In the genomic region with DNA sequence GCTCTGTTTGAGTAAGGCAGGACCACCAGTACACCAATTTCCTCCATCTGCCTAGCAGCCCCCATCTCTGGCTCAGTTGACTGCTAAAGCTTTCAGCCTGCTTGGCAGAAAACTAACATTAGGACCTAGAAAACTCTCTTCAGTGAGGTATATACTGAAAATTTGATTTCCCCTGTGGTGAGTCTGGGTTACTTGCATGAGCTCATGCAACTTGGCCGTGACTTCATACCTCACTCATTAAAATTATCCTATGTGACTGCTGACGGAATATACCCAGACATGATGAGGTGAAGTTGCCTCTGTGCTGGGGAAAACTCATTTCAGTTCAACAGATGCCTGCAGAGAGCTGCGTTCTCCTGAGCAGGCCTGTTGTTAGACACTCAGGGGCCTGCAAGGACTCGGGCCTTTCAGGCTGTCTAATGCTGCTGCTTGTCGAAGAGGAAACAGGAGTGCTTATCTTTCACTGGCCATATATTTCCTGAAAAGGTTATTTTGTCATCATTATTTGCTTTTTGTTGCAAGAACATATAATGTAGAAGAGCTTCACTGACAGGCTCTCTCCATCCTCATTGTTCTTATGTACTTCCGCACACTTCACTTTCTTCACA, we compare ENCODE assay signal across 21 mouse cellular contexts.
DNase-seq lines count a peak whose midpoint lies in the region; ATAC-seq lines count a peak whose summit lies in the region.
"Had no signal": no experiment of that assay in that cellular context is flagged by ENCODE, and none has a peak within 500 bp of the region (broad histone marks: within the 10 kb centered on the region; RNA-seq: fewer than 3 reads in every experiment).

No protein-coding gene starts in this region.

- H3K4me2 ChIP-seq in lung, embryonic 15.5 days: no peak overlapping the region
- H3K4me2 ChIP-seq in embryonic facial prominence, embryonic 14.5 days (ENCODE audit: low read depth, low read length): no peak overlapping the region
- no peak overlapping the region for H3K4me2 ChIP-seq in limb, embryonic 13.5 days (replicated peaks)
- H3K4me2 ChIP-seq in liver, embryonic 16.5 days (ENCODE audit: low read depth, low read length): no peak overlapping the region
- H3K4me2 ChIP-seq: forebrain, embryonic 12.5 days; hindbrain, embryonic 13.5 days; neural tube, embryonic 13.5 days had no signal

- H3K36me3 ChIP-seq in lung, embryonic 15.5 days: no peaks in the 10 kb centered on the region
- H3K36me3 ChIP-seq in embryonic facial prominence, embryonic 14.5 days (ENCODE audit: control insufficient read depth, insufficient read depth, low read length): no peaks in the 10 kb centered on the region
- no peaks in the 10 kb centered on the region for H3K36me3 ChIP-seq in limb, embryonic 13.5 days
- no peaks in the 10 kb centered on the region for H3K36me3 ChIP-seq in liver, embryonic 16.5 days (ENCODE audit: control insufficient read depth, insufficient read depth)
- H3K36me3 ChIP-seq: forebrain, embryonic 12.5 days; hindbrain, embryonic 13.5 days; neural tube, embryonic 13.5 days had no signal

- WGBS in lung, embryonic 15.5 days: 58% methylated on average over 6 of the region's 6 CpGs
- 64% methylated on average over 6 of the region's 6 CpGs for WGBS in embryonic facial prominence, embryonic 14.5 days
- 40% methylated on average over 6 of the region's 6 CpGs for WGBS in limb, embryonic 13.5 days
- WGBS in liver, embryonic 16.5 days (ENCODE audit: insufficient replicate concordance): 27% methylated on average over 6 of the region's 6 CpGs

- ATAC-seq in lung, embryonic 15.5 days (ENCODE audit: borderline replicate concordance, extremely low read depth, low FRiP score, low TSS enrichment): no peak
- peak; percentile 72; the same call in 1 of the 2 replicates for ATAC-seq in embryonic facial prominence, embryonic 14.5 days (ENCODE audit: low read depth)
- peak; percentile 88 for ATAC-seq in limb, embryonic 13.5 days (ENCODE audit: low FRiP score, low read depth)
- 0 out of 2 replicates have a peak, but pooled peaks have one; percentile 30 for ATAC-seq in liver, embryonic 16.5 days (ENCODE audit: low read depth)

- no peaks in the 10 kb centered on the region for H3K9me3 ChIP-seq in lung, embryonic 15.5 days
- no peaks in the 10 kb centered on the region for H3K9me3 ChIP-seq in embryonic facial prominence, embryonic 14.5 days (ENCODE audit: control insufficient read depth, low read length)
- no peaks in the 10 kb centered on the region for H3K9me3 ChIP-seq in limb, embryonic 13.5 days
- H3K9me3 ChIP-seq in liver, embryonic 16.5 days (replicated peaks; ENCODE audit: control insufficient read depth, low read length): no peaks in the 10 kb centered on the region
- H3K9me3 ChIP-seq: forebrain, embryonic 12.5 days; hindbrain, embryonic 13.5 days; neural tube, embryonic 13.5 days had no signal

- no peak overlapping the region for H3K4me3 ChIP-seq in lung, embryonic 15.5 days
- no peak overlapping the region for H3K4me3 ChIP-seq in embryonic facial prominence, embryonic 14.5 days (ENCODE audit: low read depth, low read length)
- H3K4me3 ChIP-seq in limb, embryonic 13.5 days: no peak overlapping the region
- H3K4me3 ChIP-seq in liver, embryonic 16.5 days (ENCODE audit: low read depth, low read length): no peak overlapping the region
- H3K4me3 ChIP-seq: forebrain, embryonic 12.5 days; heart, adult 2 months; hindbrain, embryonic 13.5 days; neural tube, embryonic 13.5 days had no signal

- no peaks in the 10 kb centered on the region for H3K27me3 ChIP-seq in lung, embryonic 15.5 days
- no peaks in the 10 kb centered on the region for H3K27me3 ChIP-seq in embryonic facial prominence, embryonic 14.5 days (replicated peaks; ENCODE audit: control insufficient read depth, insufficient read depth, low read length)
- no peaks in the 10 kb centered on the region for H3K27me3 ChIP-seq in limb, embryonic 13.5 days
- no peaks in the 10 kb centered on the region for H3K27me3 ChIP-seq in liver, embryonic 16.5 days (ENCODE audit: control insufficient read depth, insufficient read depth, low read depth, low read length)
- H3K27me3 ChIP-seq: forebrain, embryonic 12.5 days; hindbrain, embryonic 13.5 days; neural tube, embryonic 13.5 days had no signal

- DNase-seq in lung, postnatal 25 days (ENCODE audit: low spot score): no peak
- DNase-seq in embryonic facial prominence, embryonic 14.5 days (ENCODE audit: low spot score): peak; percentile 75
- no peak for DNase-seq in right cerebral cortex, adult 2 months (ENCODE audit: low spot score in 2 of 2)
- DNase-seq in cerebellum, adult 9-10 months: no peak
- no peak for DNase-seq in left cerebral cortex, adult 18-20 months (ENCODE audit: low spot score in 2 of 2)
- DNase-seq: cerebellum, adult 9-11 months; gastrocnemius, postnatal 10 days; heart, adult 2 months; heart, postnatal 10 days; kidney, adult 8-10 months; kidney, postnatal 36 days; midbrain, embryonic 14.5 days; thymus, postnatal 4 days had no signal

- H3K4me1 ChIP-seq in lung, embryonic 15.5 days: peaks cover 30% of the 10 kb centered on the region
- 0 out of 2 replicates have a peak, but pooled peaks cover 4% of the 10 kb centered on the region for H3K4me1 ChIP-seq in embryonic facial prominence, embryonic 14.5 days (ENCODE audit: control insufficient read depth, insufficient read depth, low read length)
- H3K4me1 ChIP-seq in limb, embryonic 13.5 days: peaks cover 64% of the 10 kb centered on the region
- H3K4me1 ChIP-seq in liver, embryonic 16.5 days (ENCODE audit: control insufficient read depth, low read depth, low read length): no peaks in the 10 kb centered on the region
- H3K4me1 ChIP-seq: forebrain, embryonic 12.5 days had no signal

- H3K27ac ChIP-seq in lung, embryonic 15.5 days: 0 out of 2 replicates have a peak overlapping the region, but pooled peaks have one; percentile 7
- H3K27ac ChIP-seq in embryonic facial prominence, embryonic 14.5 days (replicated peaks; ENCODE audit: low read depth, low read length): peak overlapping the region; percentile 40
- H3K27ac ChIP-seq in limb, embryonic 13.5 days: peak overlapping the region; percentile 48
- no peak overlapping the region for H3K27ac ChIP-seq in liver, embryonic 16.5 days (ENCODE audit: low read length)
- H3K27ac ChIP-seq: forebrain, embryonic 12.5 days; heart, adult 2 months; hindbrain, embryonic 13.5 days; liver, embryonic 14.5 days; macrophage; neural tube, embryonic 13.5 days had no signal

- no peak overlapping the region for H3K9ac ChIP-seq in lung, embryonic 15.5 days
- no peak overlapping the region for H3K9ac ChIP-seq in embryonic facial prominence, embryonic 14.5 days (ENCODE audit: low read depth, low read length)
- H3K9ac ChIP-seq in limb, embryonic 13.5 days: no peak overlapping the region
- H3K9ac ChIP-seq in liver, embryonic 16.5 days (ENCODE audit: low read depth, low read length): no peak overlapping the region
- H3K9ac ChIP-seq: forebrain, embryonic 12.5 days; hindbrain, embryonic 13.5 days; liver, embryonic 14.5 days; neural tube, embryonic 13.5 days had no signal
